Mouse (Mus musculus) MEL (cell line): ENCODE data around the gene Arid5a. TPM values are rescaled to one million over a fixed set of nuclear protein-coding genes. Genes with fewer than 3 reads are reported as not detected.
A peak's percentile ranks its signal among the peaks of the same experiment; 100 is the strongest.

ENCODE experiments used
- DNase-seq: peaks from one replicate; pipeline ENCODE4 v3.0.0; 2011; ENCODE audit warnings: low read depth, low spot score
- H3K27ac ChIP-seq: 2 replicates; pipeline ENCODE4 v1.5.1; 2012; ENCODE audit warnings: low read depth, mild to moderate bottlenecking, control low read depth, low read length, moderate library complexity; ENCODE audit not compliant: control insufficient read depth
- H3K27me3 ChIP-seq, 2 experiments: fragments of 150-350 bp in 1 of 2; sonication (generic) in 1 of 2; 2 replicates each; pipeline ENCODE4 v1.6.1; 2012; ENCODE audit warnings: low read length in 2 of 2, mild to moderate bottlenecking in 2 of 2, improper control_type of control experiment in 1 of 2, moderate library complexity in 1 of 2; ENCODE audit not compliant: insufficient read depth in 2 of 2, control insufficient read depth in 1 of 2
- H3K36me3 ChIP-seq, 2 experiments: 2 replicates each; pipeline ENCODE4 v1.6.1; 2012 to 2014; ENCODE audit warnings: low read length in 2 of 2, improper control_type of control experiment in 1 of 2, inconsistent platforms in 1 of 2, mild to moderate bottlenecking in 1 of 2; ENCODE audit not compliant: insufficient read depth in 2 of 2, control insufficient read depth in 1 of 2
- H3K4me1 ChIP-seq, 2 experiments: fragments of 150-350 bp in 1 of 2; sonication (generic) in 1 of 2; 2 replicates each; pipeline ENCODE4 v1.6.1; 2012; ENCODE audit warnings: low read length in 2 of 2, improper control_type of control experiment in 1 of 2, mild to moderate bottlenecking in 1 of 2; ENCODE audit not compliant: insufficient read depth in 2 of 2, control insufficient read depth in 1 of 2
- H3K4me3 ChIP-seq, 2 experiments: fragments of 150-350 bp in 1 of 2; sonication (generic) in 1 of 2; 2 replicates each; pipeline ENCODE4 v1.5.1; 2012; ENCODE audit warnings: low read depth in 2 of 2, low read length in 2 of 2, mild to moderate bottlenecking in 2 of 2, moderate library complexity in 2 of 2, control low read depth in 1 of 2, improper control_type of control experiment in 1 of 2; ENCODE audit not compliant: control insufficient read depth in 1 of 2, insufficient read depth in 1 of 2
- H3K79me2 ChIP-seq: 2 replicates; pipeline ENCODE4 v1.6.1; 2012; ENCODE audit warnings: mild to moderate bottlenecking, low read length, moderate library complexity; ENCODE audit not compliant: control insufficient read depth, poor library complexity, insufficient read depth
- H3K9ac ChIP-seq: 2 replicates; pipeline ENCODE4 v1.6.1; 2012; ENCODE audit warnings: low read depth, mild to moderate bottlenecking, control low read depth, low read length, moderate library complexity; ENCODE audit not compliant: control insufficient read depth, poor library complexity, severe bottlenecking
- H3K9me3 ChIP-seq: fragments of 150-350 bp; sonication (generic); replicated peaks from 2 replicates; pipeline ENCODE4 v1.6.1; 2012; ENCODE audit warnings: mild to moderate bottlenecking, low read length, improper control_type of control experiment, moderate library complexity; ENCODE audit not compliant: insufficient read depth
- CHD1 ChIP-seq: IDR thresholded peaks from 2 replicates; pipeline ENCODE4 v1.6.1; 2012; ENCODE audit warnings: low read depth, mild to moderate bottlenecking, inconsistent platforms, low read length, improper control_type of control experiment
- CTCF ChIP-seq, 3 experiments: IDR thresholded peaks in 2 of 3; conservative IDR thresholded peaks in 1 of 3; 2 replicates each; pipeline ENCODE4 v1.5.1; 2011 to 2012; ENCODE audit warnings: low read length in 3 of 3, low read depth in 2 of 3, mild to moderate bottlenecking in 2 of 3, improper control_type of control experiment in 1 of 3, inconsistent platforms in 1 of 3, mixed read lengths in 1 of 3, moderate library complexity in 1 of 3; ENCODE audit not compliant: control insufficient read depth in 1 of 3, insufficient read depth in 1 of 3, poor library complexity in 1 of 3, severe bottlenecking in 1 of 3
- ELF1 ChIP-seq: IDR thresholded peaks from 2 replicates; pipeline ENCODE4 v1.6.1; 2014; ENCODE audit warnings: low read depth, mild to moderate bottlenecking, inconsistent platforms, low read length, improper control_type of control experiment, moderate library complexity
- ETS1 ChIP-seq: IDR thresholded peaks from 2 replicates; pipeline ENCODE4 v1.6.1; 2012; ENCODE audit warnings: low read depth, mild to moderate bottlenecking, inconsistent platforms, low read length, improper control_type of control experiment, moderate library complexity
- HCFC1 ChIP-seq: IDR thresholded peaks from 2 replicates; pipeline ENCODE4 v1.6.1; 2012; ENCODE audit warnings: low read depth, mild to moderate bottlenecking, inconsistent platforms, low read length, improper control_type of control experiment, moderate library complexity
- JUND ChIP-seq: IDR thresholded peaks from 2 replicates; pipeline ENCODE4 v1.6.1; 2011; ENCODE audit warnings: low read depth, mild to moderate bottlenecking, improper control_type of control experiment, low read length
- MAX ChIP-seq: IDR thresholded peaks from 2 replicates; pipeline ENCODE4 v1.6.1; 2011; ENCODE audit warnings: low read length, improper control_type of control experiment
- MAZ ChIP-seq: IDR thresholded peaks from 2 replicates; pipeline ENCODE4 v1.6.1; 2012; ENCODE audit warnings: low read depth, mild to moderate bottlenecking, inconsistent platforms, low read length, improper control_type of control experiment
- MXI1 ChIP-seq: IDR thresholded peaks from 2 replicates; pipeline ENCODE4 v1.6.1; 2011; ENCODE audit warnings: mild to moderate bottlenecking, low read depth, low read length, improper control_type of control experiment
- NELFE ChIP-seq: IDR thresholded peaks from 2 replicates; pipeline ENCODE4 v1.6.1; 2011; ENCODE audit warnings: low read depth, low read length, improper control_type of control experiment
- NRF1 ChIP-seq: IDR thresholded peaks from 2 replicates; pipeline ENCODE4 v1.6.1; 2014; ENCODE audit warnings: low read depth, mild to moderate bottlenecking, inconsistent platforms, low read length, improper control_type of control experiment, moderate library complexity; ENCODE audit not compliant: poor library complexity, insufficient read depth, severe bottlenecking
- POLR2A ChIP-seq, 2 experiments: IDR thresholded peaks; 2 replicates each; pipeline ENCODE4 v1.6.1; 2011 to 2012; ENCODE audit warnings: low read length in 2 of 2, mild to moderate bottlenecking in 2 of 2, control low read depth in 1 of 2, improper control_type of control experiment in 1 of 2, low read depth in 1 of 2, moderate library complexity in 1 of 2; ENCODE audit not compliant: control insufficient read depth in 1 of 2, insufficient read depth in 1 of 2, poor library complexity in 1 of 2
- POLR2AphosphoS2 ChIP-seq: IDR thresholded peaks from 2 replicates; pipeline ENCODE4 v1.6.1; 2011; ENCODE audit warnings: low read length, improper control_type of control experiment
- RAD21 ChIP-seq: IDR thresholded peaks from 2 replicates; pipeline ENCODE4 v1.6.1; 2011; ENCODE audit warnings: mild to moderate bottlenecking, low read depth, low read length, improper control_type of control experiment
- SIN3A ChIP-seq: IDR thresholded peaks from 2 replicates; pipeline ENCODE4 v1.6.1; 2012; ENCODE audit warnings: low read length, improper control_type of control experiment, inconsistent platforms
- SMC3 ChIP-seq: IDR thresholded peaks from 2 replicates; pipeline ENCODE4 v1.6.1; 2011; ENCODE audit warnings: low read depth, low read length, improper control_type of control experiment
- TCF12 ChIP-seq: IDR thresholded peaks from 2 replicates; pipeline ENCODE4 v1.6.1; 2014; ENCODE audit warnings: low read depth, mild to moderate bottlenecking, inconsistent platforms, low read length, improper control_type of control experiment, moderate library complexity
- ZMIZ1 ChIP-seq: IDR thresholded peaks from 2 replicates; pipeline ENCODE4 v1.6.1; 2012; ENCODE audit warnings: low read depth, mild to moderate bottlenecking, inconsistent platforms, low read length, improper control_type of control experiment, moderate library complexity
- polyA plus RNA-seq, 2 experiments: library from polyadenylated mRNA; stranded (reverse) in 1 of 2; unstranded in 1 of 2; fragments of >175 nt in 1 of 2; fragments of >200 nt in 1 of 2; gene quantifications; 2 replicates each; pipeline versions ENCODE4 v1.2.1 to v1.2.4; 2012; ENCODE audit warnings: low replicate concordance in 2 of 2, low read depth in 1 of 2; ENCODE audit not compliant: insufficient read length in 2 of 2, insufficient read depth in 1 of 2, missing spikeins in 1 of 2
- total RNA-seq: library from RNA; depleted of rRNA; stranded (reverse); fragments of 300-350 nt; gene quantifications from 2 replicates; pipeline ENCODE4 v1.2.3, GENCODE M21; 2012

The Arid5a gene
- total and polyA plus RNA-seq, 3 experiments: 4.2 to 9.0 TPM; not detected in 1

DNA sequence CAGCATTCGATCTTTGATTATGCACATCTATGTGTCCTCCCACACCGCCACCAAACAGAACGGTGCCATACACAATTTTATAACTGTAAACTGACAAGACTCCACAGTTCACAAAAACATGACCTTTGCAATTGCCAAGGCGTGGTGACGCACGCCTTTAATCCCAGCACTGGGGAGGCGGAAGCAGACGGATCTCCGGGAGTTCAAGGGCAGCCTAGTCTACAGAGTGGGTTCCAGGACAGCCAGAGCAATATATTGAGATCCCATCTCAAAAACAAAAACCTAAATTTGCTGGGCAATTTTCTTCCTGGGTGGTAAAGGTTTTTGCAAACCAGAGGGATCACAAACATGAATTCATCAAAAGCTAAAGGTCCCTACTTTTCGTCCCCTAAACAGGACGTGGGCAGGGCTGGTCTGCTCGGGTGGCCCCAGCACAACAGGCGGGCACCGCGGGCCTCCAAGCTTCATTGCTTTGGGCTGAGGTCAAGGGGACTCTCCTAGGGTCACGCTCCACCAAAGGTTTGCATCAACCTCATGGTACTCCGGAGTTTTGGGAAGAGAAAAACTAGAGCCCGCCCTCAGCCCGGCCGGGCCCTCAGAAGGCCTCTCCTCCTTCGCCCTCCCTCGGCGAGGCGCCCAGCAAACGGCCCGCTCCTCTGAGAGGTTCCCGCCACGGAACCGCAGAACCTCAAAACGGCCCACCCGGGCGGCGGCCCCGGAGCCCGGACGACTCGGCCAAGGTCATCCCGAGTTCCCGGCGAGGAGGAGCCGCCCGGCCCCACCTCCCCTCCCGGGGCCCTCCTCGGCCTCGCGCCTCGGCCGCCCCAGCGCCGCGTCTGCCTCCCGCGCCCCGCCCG is 60.8 kb downstream of the Arid5a start:
- Histone ChIP-seq H3K27ac (no peak overlapping the region), H3K36me3 (peaks cover 20 to 29% of the 10 kb centered on the region in 2 experiments), H3K4me1 (peaks cover 2 to 19% of the 10 kb centered on the region in 2 experiments; a peak in 2 of 4 replicates), H3K79me2 (peaks cover 33% of the 10 kb centered on the region), H3K4me3 (peak overlapping the region; percentile 79 to 93), H3K9me3 (no peaks in the 10 kb centered on the region), H3K9ac (peak overlapping the region; percentile 91), H3K27me3 (no peaks in the 10 kb centered on the region)
- DNase-seq: peak; percentile 62
- 0 out of 2 replicates have a peak, but pooled peaks have one; percentile 9 for TF ChIP-seq HCFC1
- no peak for TF ChIP-seq JUND
- 0 out of 2 replicates have a peak, but pooled peaks have one; percentile 60 for TF ChIP-seq CHD1
- peak; percentile 66; the same call in 1 of the 2 replicates for TF ChIP-seq MXI1
- no peak for TF ChIP-seq SMC3
- peak; percentile 28; the same call in 1 of the 2 replicates for TF ChIP-seq SIN3A

DNA sequence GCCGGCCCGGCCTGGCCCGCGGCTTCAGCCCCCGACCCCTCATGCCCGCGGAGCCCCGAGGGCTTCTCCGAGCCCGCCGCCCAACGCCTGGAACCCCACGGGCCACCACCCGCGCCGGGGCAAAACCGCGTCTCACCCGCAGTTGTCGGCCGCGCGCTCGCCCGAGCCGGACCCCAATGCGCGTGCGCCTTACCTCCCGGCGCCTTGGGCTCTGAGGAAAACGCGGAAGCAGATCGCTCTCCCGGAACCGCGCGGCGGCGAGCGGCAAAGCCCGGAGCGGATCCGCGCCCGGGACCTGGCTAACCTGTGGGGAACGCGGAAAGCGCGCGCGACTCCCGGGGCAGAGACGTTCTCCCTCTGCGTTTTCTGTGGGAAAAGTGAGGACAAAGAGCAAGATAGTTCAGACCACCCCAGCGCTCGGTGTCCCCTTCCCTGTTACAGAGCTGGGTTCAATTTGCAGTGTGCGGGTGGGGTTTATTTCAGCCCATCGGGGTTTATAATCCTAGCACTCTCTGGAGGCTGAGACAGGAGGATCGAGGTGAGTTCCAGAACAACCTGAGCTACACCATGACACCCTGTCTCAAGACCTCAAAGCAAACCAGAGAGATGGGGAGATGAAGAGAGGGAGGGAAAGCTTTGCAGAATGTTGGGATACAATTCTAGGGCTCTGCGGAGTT is 61.6 kb downstream of the Arid5a start, which contains the start of gene Kansl3:
Kansl3 (minus strand) TSS at position 213 of the 677 bp plus-strand sequence.
- Histone ChIP-seq H3K36me3 (peaks cover 20 to 25% of the 10 kb centered on the region in 2 experiments), H3K4me3 (peak within 1 kb of the TSS; percentile 79 to 93), H3K9me3 (no peaks in the 10 kb centered on the region), H3K9ac (peak within 1 kb of the TSS; percentile 91), H3K27ac (no peak within 1 kb of the TSS), H3K79me2 (peaks cover 33% of the 10 kb centered on the region), H3K27me3 (no peaks in the 10 kb centered on the region), H3K4me1 (peaks cover 2 to 19% of the 10 kb centered on the region in 2 experiments; a peak in 2 of 4 replicates)
- DNase-seq: peak; percentile 94
- no peak for TF ChIP-seq ETS1
- TF ChIP-seq ELF1: peak; percentile 81
- peak; percentile 42; the same call in 1 of the 2 replicates for TF ChIP-seq TCF12
- TF ChIP-seq NELFE: peak; percentile 91
- TF ChIP-seq RAD21: no peak
- peak; percentile 93 for TF ChIP-seq SIN3A
- TF ChIP-seq MXI1: peak; percentile 58
- peak; percentile 82 for TF ChIP-seq NRF1
- TF ChIP-seq CTCF (IDR thresholded peaks at IDR 0.05 in 2 of 3, conservative IDR thresholded peaks at IDR 0.05 in 1 of 3; ENCODE audit: control insufficient read depth in 1 of 3, insufficient read depth in 1 of 3, low read depth in 2 of 3, low read length in 3 of 3, poor library complexity in 1 of 3, severe bottlenecking in 1 of 3): 0 out of 6 replicates have a peak, but pooled peaks of 1 of the 3 experiments have one; percentile 4
- peak; percentile 84 to 92; a peak in 3 of 4 replicates for TF ChIP-seq POLR2A (IDR thresholded peaks at IDR 0.05; ENCODE audit: control insufficient read depth in 1 of 2, insufficient read depth in 1 of 2, low read depth in 1 of 2, low read length in 2 of 2, poor library complexity in 1 of 2)
- TF ChIP-seq HCFC1: peak; percentile 84
- no peak; the same call in 1 of the 2 replicates for TF ChIP-seq MAZ
- TF ChIP-seq ZMIZ1: peak; percentile 60; the same call in 1 of the 2 replicates
- peak; percentile 71 for TF ChIP-seq POLR2AphosphoS2
- TF ChIP-seq MAX: peak; percentile 49; the same call in 1 of the 2 replicates
